Mouse (Mus musculus) liver, adult (tissue): ENCODE measurements around the gene Clec4a2.
"Not testable (repeated sequence)": the region's sequence is repeated elsewhere in the genome, so short reads cannot be mapped to it uniquely, and the experiment has no call there.

Experiments
- GATA4 ChIP-seq: IDR thresholded peaks from 2 replicates; pipeline ENCODE4 v1.6.1; 2014; ENCODE audit warnings: mild to moderate bottlenecking, low read length; ENCODE audit not compliant: insufficient replicate concordance

Gene Clec4a2

GRCm38 (mm10) chr6:123106128-123106527, at the start of gene Clec4a2:
TSS of gene Clec4a2 (plus strand) at chr6:123106428.
- TF ChIP-seq GATA4, result not testable (repeated sequence)

GRCm38 (mm10) chr6:123095125-123095843, 10.9 kb upstream of the Clec4a2 start:
- no peak for TF ChIP-seq GATA4

GRCm38 (mm10) chr6:123123195-123123594, 17.0 kb downstream of the Clec4a2 start:
- no peak for TF ChIP-seq GATA4

- no peak for TF ChIP-seq GATA4
Observed at GRCm38 (mm10) chr6:123127173-123127572, 20.9 kb downstream of the Clec4a2 start.

GRCm38 (mm10) chr6:123170106-123170505, 63.9 kb downstream of the Clec4a2 start:
- no peak for TF ChIP-seq GATA4

GRCm38 (mm10) chr6:123171040-123171439, 64.8 kb downstream of the Clec4a2 start:
- no peak for TF ChIP-seq GATA4

GRCm38 (mm10) chr6:123172593-123172992, 66.4 kb downstream of the Clec4a2 start, which contains the start of gene Clec4b2:
TSS of gene Clec4b2 (plus strand) at chr6:123172893.
- TF ChIP-seq GATA4, result no peak

- no peak for TF ChIP-seq GATA4
Observed at GRCm38 (mm10) chr6:123175549-123175948, 69.3 kb downstream of the Clec4a2 start.
